Mouse (Mus musculus) left cerebral cortex, postnatal 14 days (tissue): ENCODE measurements around the gene Lsm5. TPM values are rescaled to one million over a fixed set of nuclear protein-coding genes. Genes with fewer than 3 reads are reported as not detected.
A peak's percentile ranks its signal among the peaks of the same experiment; 100 is the strongest.

Experiments used
- DNase-seq, 2 experiments: peaks; one replicate each; pipeline ENCODE4 v3.0.0; 2021 to 2022; ENCODE audit warnings: low spot score in 2 of 2, mixed read lengths in 1 of 2
- intact Hi-C: fragments of 180-260 bp; cut with DNase I; formaldehyde crosslinking; loops from one replicate; pipeline ENCODE4 v1.15.1; 2025
- long read RNA-seq, 2 experiments: library from polyadenylated mRNA; stranded (forward); transcript quantifications; one replicate each; pipeline ENCODE4 v2.0.0; 2021
- total RNA-seq, 2 experiments: library from RNA; stranded (reverse); gene quantifications; 2 replicates each; pipeline ENCODE4 v1.2.3; 2021

Gene Lsm5
- total RNA-seq, result 10 to 100 TPM; 16.9 to 18.7 TPM
- long read RNA-seq, experiment 1, transcript Lsm5-201 (5 exons, 494 nt), result major isoform, 9 of 12 reads
- long read RNA-seq, experiment 1, partial matches to known transcripts, result 0 of 12 reads
- long read RNA-seq, experiment 1, other reads (novel, unspliced or antisense), result 3 of 12 reads
- long read RNA-seq, experiment 2, transcript Lsm5-201 (5 exons, 494 nt), result major isoform, 8 of 12 reads
- long read RNA-seq, experiment 2, partial matches to known transcripts, result 2 of 12 reads
- long read RNA-seq, experiment 2, other reads (novel, unspliced or antisense), result 2 of 12 reads

DNA sequence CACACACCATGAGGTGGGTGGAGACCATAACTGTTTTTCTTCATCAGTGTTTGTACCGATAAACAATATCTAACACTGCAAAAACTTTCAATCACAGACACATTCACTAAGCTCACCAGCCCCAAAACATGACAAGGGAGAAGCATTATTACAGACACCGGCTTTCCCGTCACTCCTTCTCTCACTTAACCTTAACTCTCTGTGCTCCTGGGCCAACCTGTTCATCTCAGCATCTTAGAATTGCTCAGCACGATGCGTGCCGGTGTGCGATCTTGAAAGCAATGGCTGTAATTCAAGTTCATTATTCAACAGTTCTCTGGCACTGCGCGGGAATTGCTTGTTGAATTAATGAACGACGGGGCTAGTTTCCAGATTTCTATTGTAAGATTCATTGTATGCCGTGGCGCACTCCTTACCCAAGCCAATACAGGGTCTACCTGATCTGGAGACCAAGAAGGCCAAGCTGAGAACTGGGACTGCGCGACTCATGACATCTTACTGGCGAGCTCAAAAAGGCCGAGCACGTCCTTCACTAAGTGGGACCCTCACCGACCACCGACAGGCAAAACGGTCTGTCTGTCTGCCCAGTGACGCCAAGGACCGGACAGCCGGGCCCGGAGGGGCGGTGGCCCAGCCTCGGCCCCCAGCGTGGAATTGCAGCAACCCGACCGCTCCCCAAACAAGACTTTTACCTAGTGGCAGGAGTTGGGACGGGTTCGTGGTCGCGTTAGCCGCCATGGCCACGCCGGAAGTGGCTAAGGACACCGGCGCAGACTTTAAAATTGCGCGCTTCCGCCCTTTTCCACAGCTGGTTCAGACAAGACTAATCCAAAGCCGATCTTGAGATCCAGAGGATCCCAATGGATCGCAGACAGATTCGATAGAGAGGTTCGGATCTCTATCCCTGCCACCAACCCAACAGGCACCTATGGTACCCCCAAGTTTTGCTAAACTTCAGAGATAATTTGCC, at the start of gene Lsm5:
TSS of gene Lsm5 (minus strand) at position 780 of the 970 bp plus-strand sequence.
- DNase-seq, result peak; percentile 89 to 90
- intact Hi-C loops, result no loop called here

DNA sequence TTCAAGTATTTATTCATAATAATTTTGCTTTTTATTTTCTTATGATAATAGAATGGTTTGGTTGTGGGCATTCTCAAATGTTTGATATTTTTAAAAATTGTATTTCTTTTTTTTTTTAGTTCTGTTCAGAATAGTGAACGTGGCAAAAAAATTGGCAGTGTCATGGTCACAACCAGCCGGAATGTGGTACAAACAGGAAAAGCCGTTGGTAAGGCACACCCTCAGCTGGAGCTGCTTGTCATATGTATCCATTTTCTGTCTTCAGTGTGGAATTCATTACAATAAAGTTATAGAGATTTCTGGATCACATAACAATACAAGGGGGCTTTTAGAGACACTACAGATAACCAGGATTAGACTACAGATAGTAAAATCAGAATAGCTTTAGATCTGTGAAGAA, 49.2 kb upstream of the Lsm5 start:
- intact Hi-C loops, result no loop called here
- DNase-seq, result no peak

DNA sequence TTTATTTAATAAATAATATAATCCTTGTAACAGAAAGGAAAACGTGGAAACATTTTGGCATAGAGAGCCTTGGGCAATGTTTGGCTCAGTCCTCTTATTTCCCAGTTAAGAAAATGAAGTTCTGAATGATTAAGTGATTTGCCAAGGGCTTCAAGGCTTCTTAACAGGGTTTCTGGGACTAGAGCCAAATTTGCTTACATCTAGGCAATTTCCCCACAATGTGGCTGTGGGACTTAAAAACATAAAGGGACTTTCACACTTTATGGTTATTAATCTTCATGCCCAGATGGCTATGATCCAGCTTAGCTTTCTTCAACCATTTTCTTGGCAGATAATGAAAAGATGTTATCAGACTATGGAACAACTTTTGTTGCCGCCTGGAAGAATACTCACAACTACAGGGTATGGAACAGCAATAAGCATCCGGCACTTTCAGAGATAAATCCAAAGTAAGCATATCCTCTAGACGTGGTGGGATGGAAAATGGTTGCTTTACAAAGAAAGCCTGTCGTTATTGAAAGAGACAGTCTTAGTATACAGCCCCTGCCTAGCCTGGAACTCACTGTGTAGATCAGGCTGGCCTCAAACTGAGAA, 41.5 kb upstream of the Lsm5 start:
- no peak for DNase-seq
- intact Hi-C loops, result no loop called here

GRCm38 (mm10) chr6:56732545-56732944, 28.0 kb upstream of the Lsm5 start:
- peak in 1 of 2 experiments; percentile 9 for DNase-seq
- intact Hi-C loops, result no loop called here

DNA sequence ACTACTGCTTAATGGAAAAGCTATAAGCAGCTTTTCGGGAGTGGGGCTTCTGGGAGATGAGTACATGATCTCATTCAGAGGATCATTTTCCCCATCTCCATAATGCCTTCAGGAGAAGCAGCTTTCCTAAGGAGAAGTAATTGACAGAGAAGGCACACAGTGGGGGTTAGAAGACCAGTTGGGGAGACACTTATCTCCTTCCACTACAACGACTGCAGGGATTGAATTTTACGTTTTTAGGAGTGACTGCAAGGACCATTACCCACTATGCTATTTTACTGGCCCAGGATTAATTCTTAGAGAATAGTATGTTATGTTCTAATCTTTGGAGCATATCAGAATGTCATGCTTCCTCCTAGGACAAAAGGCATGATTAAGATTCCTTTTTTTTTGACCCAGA, 16.4 kb upstream of the Lsm5 start:
- intact Hi-C loops, result no loop called here
- DNase-seq, result no peak

GRCm38 (mm10) chr6:56719071-56719470, 14.6 kb upstream of the Lsm5 start:
- intact Hi-C loops, result no loop called here
- no peak for DNase-seq

GRCm38 (mm10) chr6:56715270-56715666, 10.8 kb upstream of the Lsm5 start:
- DNase-seq, result no peak
- intact Hi-C loops, result no loop called here

- peak; percentile 94 to 95 for DNase-seq
- intact Hi-C loops, result no loop called here
Observed at GRCm38 (mm10) chr6:56714574-56715269, 10.2 kb upstream of the Lsm5 start, which contains the start of gene Avl9. TSS of gene Avl9 (plus strand) at chr6:56714899.

- no peak for DNase-seq
- intact Hi-C loops, result no loop called here
Observed at GRCm38 (mm10) chr6:56714186-56714573, 9.7 kb upstream of the Lsm5 start.

DNA sequence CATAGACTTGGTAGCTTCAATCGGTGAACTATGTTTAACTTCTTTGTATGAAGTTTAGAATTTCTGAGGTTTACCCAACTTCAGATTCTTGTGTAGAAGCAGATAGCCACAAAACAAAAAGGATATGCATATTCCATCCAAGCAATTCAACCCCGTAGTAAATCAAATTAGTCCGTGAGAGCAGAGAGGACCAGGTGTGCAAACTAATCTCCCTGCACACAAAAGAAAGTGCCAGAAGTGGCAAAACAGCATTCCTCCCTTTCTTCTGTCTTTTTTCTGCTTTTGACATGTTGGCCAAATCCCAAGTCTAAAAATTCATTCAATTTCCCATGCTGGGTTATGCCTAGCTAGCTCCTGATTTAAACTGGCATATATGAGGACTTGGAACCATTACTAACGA, 12.1 kb downstream of the Lsm5 start:
- intact Hi-C loops, result loop anchor here (10.0 kb wide), 1 partner anchor 628 kb away; no protein-coding TSS in a partner anchor
- DNase-seq, result no peak

DNA sequence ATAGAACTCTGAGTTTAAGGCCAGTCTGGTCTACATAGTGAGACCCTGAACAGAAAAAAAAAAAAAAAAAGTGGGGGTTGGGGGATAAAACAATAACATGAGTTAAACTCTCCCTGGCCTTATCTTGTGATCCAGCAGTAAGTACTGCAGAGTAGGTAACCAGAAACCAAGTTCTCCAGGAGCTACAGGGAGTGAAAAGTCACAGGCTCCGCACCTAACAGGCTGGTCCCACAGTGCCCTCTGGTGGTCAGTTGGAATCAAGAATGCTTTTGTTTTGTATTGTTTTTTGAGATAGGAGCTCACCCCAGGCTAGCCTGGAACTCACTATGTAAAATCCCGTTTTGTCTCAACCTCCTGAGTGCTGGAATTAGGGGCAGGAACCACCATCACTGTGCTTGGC, 13.3 kb downstream of the Lsm5 start:
- peak; percentile 77 to 84 for DNase-seq
- intact Hi-C loops, result loop anchor here (2.0 to 10.0 kb wide), 2 partner anchors 210 to 626 kb away; no protein-coding TSS in a partner anchor

GRCm38 (mm10) chr6:56688238-56688637, 16.3 kb downstream of the Lsm5 start:
- intact Hi-C loops, result no loop called here
- DNase-seq, result peak in 1 of 2 experiments; percentile 14

GRCm38 (mm10) chr6:56664410-56664809, 40.1 kb downstream of the Lsm5 start:
- intact Hi-C loops, result no loop called here
- DNase-seq, result no peak

GRCm38 (mm10) chr6:56655393-56655792, 49.1 kb downstream of the Lsm5 start:
- intact Hi-C loops, result no loop called here
- no peak for DNase-seq

GRCm38 (mm10) chr6:56652121-56652592, 52.4 kb downstream of the Lsm5 start:
- peak in 1 of 2 experiments; percentile 5 for DNase-seq
- intact Hi-C loops, result no loop called here
